In the genomic region with DNA sequence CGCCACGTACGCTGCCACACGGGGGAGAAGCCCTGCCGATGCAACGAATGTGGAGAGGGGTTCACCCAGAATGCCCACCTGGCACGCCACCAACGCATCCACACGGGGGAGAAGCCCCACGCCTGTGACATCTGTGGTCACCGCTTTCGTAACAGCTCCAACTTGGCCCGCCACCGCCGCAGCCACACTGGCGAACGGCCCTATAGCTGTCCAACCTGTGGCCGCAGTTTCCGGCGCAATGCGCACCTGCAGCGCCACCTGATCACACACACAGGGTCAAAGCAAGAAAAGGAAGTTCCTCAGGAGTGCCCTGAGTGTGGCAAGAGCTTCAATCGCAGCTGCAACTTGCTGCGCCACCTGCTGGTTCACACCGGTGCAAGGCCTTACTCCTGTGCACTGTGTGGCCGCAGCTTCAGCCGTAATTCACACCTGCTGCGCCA, we compare ENCODE assay signal across 9 mouse cellular contexts. TPM values are rescaled to one million over a fixed set of nuclear protein-coding genes. Genes with fewer than 3 reads are reported as not detected.
DNase-seq lines count a peak whose midpoint lies in the region; ATAC-seq lines count a peak whose summit lies in the region.
"Had no signal": no experiment of that assay in that cellular context is flagged by ENCODE, and none has a peak within 500 bp of the region (broad histone marks: within the 10 kb centered on the region; RNA-seq: fewer than 3 reads in every experiment).

No protein-coding gene starts in this region.

- no peaks in the 10 kb centered on the region for H3K9me3 ChIP-seq in forebrain, embryonic 12.5 days
- H3K9me3 ChIP-seq in forebrain, embryonic 16.5 days (ENCODE audit: control insufficient read depth, low read length), result no peaks in the 10 kb centered on the region
- no peaks in the 10 kb centered on the region for H3K9me3 ChIP-seq in kidney, embryonic 16.5 days (ENCODE audit: low read length)

- H3K4me2 ChIP-seq in forebrain, embryonic 12.5 days, result no peak overlapping the region
- no peak overlapping the region for H3K4me2 ChIP-seq in forebrain, embryonic 16.5 days (ENCODE audit: low read length)
- H3K4me2 ChIP-seq in kidney, embryonic 16.5 days (replicated peaks; ENCODE audit: low read depth, low read length), result no peak overlapping the region

- no peaks in the 10 kb centered on the region for H3K36me3 ChIP-seq in forebrain, embryonic 12.5 days (replicated peaks)
- no peaks in the 10 kb centered on the region for H3K36me3 ChIP-seq in forebrain, embryonic 16.5 days (ENCODE audit: control insufficient read depth, insufficient read depth)
- H3K36me3 ChIP-seq in kidney, embryonic 16.5 days (ENCODE audit: insufficient read depth, low read length), result no peaks in the 10 kb centered on the region
- no peaks in the 10 kb centered on the region for H3K36me3 ChIP-seq in splenic B cell, adult 2 months (ENCODE audit: control insufficient read depth, insufficient read depth, low read length, poor library complexity, severe bottlenecking)

- no peak overlapping the region for H3K9ac ChIP-seq in forebrain, embryonic 12.5 days
- H3K9ac ChIP-seq in forebrain, embryonic 16.5 days (replicated peaks; ENCODE audit: low read depth, low read length), result no peak overlapping the region
- no peak overlapping the region for H3K9ac ChIP-seq in kidney, embryonic 16.5 days (replicated peaks; ENCODE audit: low read length)

- no peaks in the 10 kb centered on the region for H3K4me1 ChIP-seq in forebrain, embryonic 12.5 days
- no peaks in the 10 kb centered on the region for H3K4me1 ChIP-seq in forebrain, embryonic 16.5 days (replicated peaks; ENCODE audit: control insufficient read depth, insufficient read depth, low read length)
- no peaks in the 10 kb centered on the region for H3K4me1 ChIP-seq in kidney, embryonic 16.5 days (ENCODE audit: insufficient read depth, low read length)

- 90% methylated on average over 28 of the region's 28 CpGs for WGBS in forebrain, embryonic 12.5 days
- 85% methylated on average over 28 of the region's 28 CpGs for WGBS in forebrain, embryonic 16.5 days
- 79% methylated on average over 28 of the region's 28 CpGs for WGBS in kidney, embryonic 16.5 days

- H3K27ac ChIP-seq in forebrain, embryonic 12.5 days, result no peak overlapping the region
- H3K27ac ChIP-seq in forebrain, embryonic 16.5 days (ENCODE audit: low read length), result no peak overlapping the region
- H3K27ac ChIP-seq in kidney, embryonic 16.5 days (ENCODE audit: low read length), result no peak overlapping the region

- peak; percentile 84 to 89 for DNase-seq in CD8-positive naive resting alpha-beta T cell, adult 2 months (ENCODE audit: low read depth in 2 of 2, low spot score in 2 of 2)
- DNase-seq in cerebellum, adult 11 months, result peak; percentile 70
- DNase-seq in lung, postnatal 4 days, result peak; percentile 67 to 77
- peak; percentile 94 for DNase-seq in splenic B cell, adult 2 months (ENCODE audit: low read depth, low spot score)

- 0 out of 2 replicates have a peak, but pooled peaks have one; percentile 20 for ATAC-seq in forebrain, embryonic 12.5 days (ENCODE audit: low FRiP score)
- no peak for ATAC-seq in forebrain, embryonic 16.5 days
- ATAC-seq in granulocyte monocyte progenitor cell, adult 5-6 weeks (replicated peaks; ENCODE audit: poor library complexity, severe bottlenecking), result peak; percentile 90
- peak; percentile 63 for ATAC-seq in kidney, embryonic 16.5 days (ENCODE audit: low FRiP score, low TSS enrichment)

- no peak overlapping the region for H3K4me3 ChIP-seq in forebrain, embryonic 12.5 days (replicated peaks)
- H3K4me3 ChIP-seq in forebrain, embryonic 16.5 days (replicated peaks; ENCODE audit: low read length), result no peak overlapping the region
- H3K4me3 ChIP-seq in kidney, embryonic 16.5 days (ENCODE audit: low read length), result no peak overlapping the region

- H3K27me3 ChIP-seq in forebrain, embryonic 12.5 days, result no peaks in the 10 kb centered on the region
- no peaks in the 10 kb centered on the region for H3K27me3 ChIP-seq in forebrain, embryonic 16.5 days (replicated peaks; ENCODE audit: control insufficient read depth, insufficient read depth, low read length)
- no peaks in the 10 kb centered on the region for H3K27me3 ChIP-seq in kidney, embryonic 16.5 days (ENCODE audit: insufficient read depth, low read length)
- no peaks in the 10 kb centered on the region for H3K27me3 ChIP-seq in splenic B cell, adult 2 months (ENCODE audit: control insufficient read depth, insufficient read depth, low read length, poor library complexity, severe bottlenecking)

RNA-seq across cellular contexts. Expression of gene Zscan10, which starts 9.7 kb away (rescaled TPM):
- 0.17 TPM in 1 of 2 replicates, not detected in the other for polyA plus RNA-seq in forebrain, embryonic 12.5 days (2016; fragmentation: Nextera tagmentation; extraction: Ambion mirVana)
- not detected in 2 replicates for polyA plus RNA-seq in forebrain, embryonic 16.5 days (2015; fragmentation: Nextera tagmentation; extraction: Ambion mirVana)
- not detected in 2 replicates for total RNA-seq in granulocyte monocyte progenitor cell, adult 5-6 weeks (2014; fragmentation: Nextera tagmentation)
- total RNA-seq in granulocyte monocyte progenitor cell, adult 5-6 weeks (2017), result not detected in 2 replicates
- 0.26 TPM in 1 of 2 replicates, not detected in the other for polyA plus RNA-seq in kidney, embryonic 16.5 days (2015; fragmentation: Nextera tagmentation; extraction: Ambion mirVana)
- total RNA-seq: left cerebral cortex, postnatal 10 days had no signal

RNA-seq across cellular contexts. Expression of gene Zfp13, which starts 11.1 kb away (rescaled TPM):
- 22.1 and 22.6 TPM in 2 replicates for polyA plus RNA-seq in forebrain, embryonic 12.5 days (2016; fragmentation: Nextera tagmentation; extraction: Ambion mirVana)
- 26.2 and 28.5 TPM in 2 replicates for polyA plus RNA-seq in forebrain, embryonic 16.5 days (2015; fragmentation: Nextera tagmentation; extraction: Ambion mirVana)
- total RNA-seq in granulocyte monocyte progenitor cell, adult 5-6 weeks (2014; fragmentation: Nextera tagmentation), result 1.7 and 2.2 TPM in 2 replicates
- 0.46 and 0.56 TPM in 2 replicates for total RNA-seq in granulocyte monocyte progenitor cell, adult 5-6 weeks (2017)
- polyA plus RNA-seq in kidney, embryonic 16.5 days (2015; fragmentation: Nextera tagmentation; extraction: Ambion mirVana), result 19.1 and 19.3 TPM in 2 replicates

RNA-seq across cellular contexts. Expression of gene Mmp25, which starts 34.7 kb away (rescaled TPM):
- 0.78 and 0.91 TPM in 2 replicates for polyA plus RNA-seq in forebrain, embryonic 12.5 days (2016; fragmentation: Nextera tagmentation; extraction: Ambion mirVana)
- polyA plus RNA-seq in forebrain, embryonic 16.5 days (2015; fragmentation: Nextera tagmentation; extraction: Ambion mirVana), result 0.97 and 1.2 TPM in 2 replicates
- not detected in 2 replicates for total RNA-seq in granulocyte monocyte progenitor cell, adult 5-6 weeks (2014; fragmentation: Nextera tagmentation)
- total RNA-seq in granulocyte monocyte progenitor cell, adult 5-6 weeks (2017), result 0.47 and 0.57 TPM in 2 replicates
- polyA plus RNA-seq in kidney, embryonic 16.5 days (2015; fragmentation: Nextera tagmentation; extraction: Ambion mirVana), result 1.1 and 1.2 TPM in 2 replicates

RNA-seq across cellular contexts. Expression of gene Zfp213, which starts 46.3 kb away (rescaled TPM):
- 22.7 and 23.7 TPM in 2 replicates for polyA plus RNA-seq in forebrain, embryonic 12.5 days (2016; fragmentation: Nextera tagmentation; extraction: Ambion mirVana)
- polyA plus RNA-seq in forebrain, embryonic 16.5 days (2015; fragmentation: Nextera tagmentation; extraction: Ambion mirVana), result 19.0 and 19.1 TPM in 2 replicates
- total RNA-seq in granulocyte monocyte progenitor cell, adult 5-6 weeks (2014; fragmentation: Nextera tagmentation), result 4.9 and 6.9 TPM in 2 replicates
- 9.7 and 10.7 TPM in 2 replicates for total RNA-seq in granulocyte monocyte progenitor cell, adult 5-6 weeks (2017)
- 24.1 and 26.5 TPM in 2 replicates for polyA plus RNA-seq in kidney, embryonic 16.5 days (2015; fragmentation: Nextera tagmentation; extraction: Ambion mirVana)

RNA-seq across cellular contexts. Expression of gene Bicdl2, which starts 49.9 kb away (rescaled TPM):
- polyA plus RNA-seq in forebrain, embryonic 12.5 days (2016; fragmentation: Nextera tagmentation; extraction: Ambion mirVana), result 0.19 and 0.42 TPM in 2 replicates
- polyA plus RNA-seq in forebrain, embryonic 16.5 days (2015; fragmentation: Nextera tagmentation; extraction: Ambion mirVana), result 0.39 TPM in 1 of 2 replicates, not detected in the other
- not detected in 2 replicates for total RNA-seq in granulocyte monocyte progenitor cell, adult 5-6 weeks (2014; fragmentation: Nextera tagmentation)
- not detected in 2 replicates for total RNA-seq in granulocyte monocyte progenitor cell, adult 5-6 weeks (2017)
- 1.7 and 2.0 TPM in 2 replicates for polyA plus RNA-seq in kidney, embryonic 16.5 days (2015; fragmentation: Nextera tagmentation; extraction: Ambion mirVana)
- total RNA-seq: left cerebral cortex, postnatal 10 days had no signal
